Mouse (Mus musculus) kidney, adult 18-20 months (tissue): Measurements from ENCODE around the gene Sap18.
"Not testable (repeated sequence)": the region's sequence is repeated elsewhere in the genome, so short reads cannot be mapped to it uniquely, and the experiment has no call there.

Experiments used
- DNase-seq: peaks from one replicate; pipeline ENCODE4 v3.0.0; 2021

The Sap18 gene

DNA sequence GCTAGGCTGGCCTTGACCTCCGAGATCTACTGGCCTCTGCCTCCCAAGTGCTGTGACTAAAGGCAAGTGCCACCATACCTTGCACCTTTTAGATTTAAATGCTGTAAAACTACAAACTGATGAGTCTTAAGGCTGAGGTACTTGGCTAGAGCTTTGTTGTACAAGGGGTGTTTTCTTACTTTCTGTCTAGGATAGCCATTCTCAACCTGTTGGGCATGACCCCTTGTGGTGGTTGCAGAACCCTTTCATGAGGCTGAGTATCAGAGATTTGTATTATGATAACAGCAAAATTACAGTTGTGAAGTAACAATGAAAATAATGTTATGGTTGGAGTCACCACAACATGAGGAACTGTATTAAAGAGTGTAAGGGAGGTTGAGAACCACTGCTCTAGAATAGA lies 29.3 kb downstream of the Sap18 start:
- no peak for DNase-seq

DNA sequence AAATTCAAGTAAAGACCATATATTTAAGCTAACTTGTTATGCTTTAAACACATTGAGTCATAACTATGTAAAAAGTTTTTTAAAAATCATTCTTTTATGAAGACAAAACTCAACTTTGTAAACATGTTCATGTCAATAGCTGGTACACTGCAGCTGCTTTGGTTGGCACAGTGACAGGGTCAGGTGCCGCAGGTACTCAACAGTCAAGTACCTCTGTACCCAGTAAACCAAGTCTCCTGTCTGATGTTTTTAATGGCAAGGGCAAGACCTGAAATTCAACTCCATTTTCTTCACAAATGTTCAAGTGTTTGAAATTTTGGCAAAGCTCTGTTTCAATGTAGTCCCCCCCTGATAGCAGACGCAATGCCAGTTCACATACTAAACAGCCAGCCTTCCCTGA lies 35.5 kb downstream of the Sap18 start:
- DNase-seq, result no peak

DNA sequence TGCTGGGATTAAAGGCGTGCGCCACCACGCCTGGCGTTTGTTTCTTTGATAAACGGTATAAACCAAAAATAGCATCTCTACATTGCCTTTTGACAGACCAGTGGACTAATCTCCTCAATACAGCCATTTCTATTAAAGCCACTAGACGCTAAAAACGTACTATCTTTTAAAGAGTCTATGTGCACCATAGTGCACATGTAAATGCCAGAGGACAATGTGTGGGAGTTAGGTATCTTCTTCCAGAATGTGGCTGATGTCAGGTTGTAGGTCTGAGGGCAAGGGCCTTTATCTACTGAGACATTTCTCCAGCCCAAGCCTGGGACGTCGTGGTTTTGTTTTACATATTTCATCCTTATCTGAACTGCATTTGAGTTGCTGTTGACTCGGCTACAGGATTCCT lies 37.2 kb downstream of the Sap18 start:
- DNase-seq, result no peak

DNA sequence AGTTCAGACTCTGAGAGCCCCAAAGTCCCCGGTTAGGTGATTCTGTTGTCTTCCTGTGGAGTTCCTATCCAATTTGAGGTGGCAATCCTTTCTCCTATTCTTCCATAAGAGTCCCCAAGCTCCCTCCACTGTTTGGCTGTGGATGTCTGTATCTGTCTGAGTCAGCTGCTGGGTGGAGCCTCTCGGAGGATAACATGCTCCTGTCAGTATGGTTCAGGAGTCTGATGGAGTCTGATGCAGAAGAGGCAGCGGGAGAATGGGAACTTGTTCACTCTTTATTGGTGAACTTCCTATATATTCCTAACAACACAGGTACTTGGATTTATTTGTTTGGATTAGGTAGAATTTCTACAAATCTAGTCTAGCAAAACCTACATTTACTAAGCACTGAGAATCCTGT lies 46.6 kb downstream of the Sap18 start:
- DNase-seq, result no peak

DNA sequence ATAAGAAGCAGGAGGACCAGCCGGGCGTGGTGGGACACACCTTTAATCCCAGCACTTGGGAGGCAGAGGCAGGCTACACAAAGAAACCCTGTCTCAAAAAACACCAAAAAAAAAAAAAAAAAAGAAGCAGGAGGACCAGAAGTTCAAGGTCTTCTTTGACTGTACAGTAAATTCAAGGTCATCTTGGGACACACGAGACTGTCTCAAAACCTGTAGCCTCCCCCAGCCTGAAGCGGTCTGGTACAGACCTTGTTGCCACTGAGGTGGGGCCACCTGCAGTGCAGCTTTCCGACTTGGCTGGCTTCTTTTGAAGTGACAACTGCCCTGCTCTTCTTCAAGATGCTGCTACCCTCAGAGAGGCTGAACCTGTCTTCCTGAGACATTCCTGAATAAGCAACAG lies 50.1 kb downstream of the Sap18 start:
- DNase-seq, result not testable (repeated sequence)

DNA sequence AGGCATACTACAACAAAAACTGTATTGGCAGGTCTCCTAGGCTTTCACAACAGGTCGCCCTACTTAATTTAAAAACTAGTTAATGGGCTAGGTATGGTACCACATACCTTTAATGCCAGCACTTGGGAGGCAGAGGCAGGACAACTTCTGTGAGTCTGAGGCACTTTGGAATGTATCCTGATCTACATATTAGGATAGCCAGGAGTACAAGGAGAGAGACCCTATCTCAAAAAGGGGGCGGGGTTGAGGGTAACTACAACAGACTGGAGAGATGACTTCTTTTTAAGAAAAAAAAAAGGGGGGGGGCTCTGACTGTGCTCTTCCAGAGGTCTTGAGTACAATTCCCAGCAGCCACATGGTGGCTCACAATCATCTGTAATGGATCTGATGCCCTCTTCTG lies 50.7 kb downstream of the Sap18 start:
- no peak for DNase-seq

DNA sequence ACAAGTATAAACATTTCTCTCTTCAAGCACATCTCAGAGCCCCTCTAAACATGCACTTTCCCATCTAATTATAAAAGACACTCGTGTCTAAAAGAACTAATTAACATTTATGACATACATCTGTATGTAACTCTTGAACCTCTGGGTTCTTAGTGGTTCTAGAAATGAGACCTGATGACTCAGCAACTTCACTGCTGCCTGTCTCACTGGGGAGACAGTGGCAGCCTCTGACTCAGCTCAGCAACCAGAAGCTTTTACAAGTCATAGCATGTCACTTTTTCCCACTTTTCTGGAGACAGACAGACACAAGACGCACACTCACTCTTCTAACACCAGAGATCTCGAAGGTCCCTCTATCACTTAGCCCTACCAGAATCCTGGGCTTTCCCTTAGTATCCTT lies 52.4 kb downstream of the Sap18 start:
- DNase-seq, result no peak

DNA sequence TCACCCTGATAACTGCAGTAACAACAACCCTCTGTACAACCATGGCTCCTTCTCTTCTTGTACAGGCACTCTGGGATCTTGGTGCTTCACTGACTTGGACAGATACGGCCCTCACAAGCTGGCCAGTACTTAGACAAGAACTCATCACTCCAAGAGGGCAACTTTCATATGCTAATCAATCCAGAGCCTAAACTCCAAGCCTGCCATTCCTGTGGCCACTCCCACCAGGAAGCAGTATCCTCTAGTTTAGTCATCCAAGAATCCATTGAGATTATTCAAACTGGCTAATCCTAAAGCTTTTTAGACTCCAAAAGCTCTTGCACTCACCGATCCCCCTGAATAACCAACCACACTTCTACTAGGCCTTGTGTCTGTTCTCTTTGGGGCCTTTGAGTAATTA lies 55.0 kb downstream of the Sap18 start:
- no peak for DNase-seq

DNA sequence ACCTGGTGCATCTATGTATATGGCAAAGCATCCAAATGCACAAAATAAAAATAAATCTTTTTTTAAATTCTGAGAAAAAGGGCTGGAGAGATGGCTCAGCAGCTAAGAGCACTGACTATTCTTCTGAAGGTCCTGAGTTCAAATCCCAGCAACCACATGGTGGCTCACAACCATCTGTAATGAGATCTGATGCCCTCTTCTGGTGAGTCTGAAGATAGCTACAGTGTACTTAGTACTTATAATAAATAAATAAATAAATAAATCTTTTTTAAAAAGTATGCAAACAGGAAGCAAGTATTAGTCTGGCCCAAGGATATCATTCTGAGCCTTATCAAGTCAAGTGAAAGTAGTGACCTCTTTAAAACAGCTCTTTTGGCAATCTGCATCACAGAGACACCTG lies 58.1 kb downstream of the Sap18 start:
- not testable (repeated sequence) for DNase-seq
